Mouse (Mus musculus) heart, postnatal 0 days (tissue): ENCODE measurements around the gene Fau. TPM values are rescaled to one million over a fixed set of nuclear protein-coding genes. Genes with fewer than 3 reads are reported as not detected.

ENCODE experiments used
- ATAC-seq: fragments of 200-750 bp; cut with Nextera tagmentation; 2 replicates; pipeline ENCODE4 v1.8.0; 2017; ENCODE audit warnings: low read depth, moderate number of reproducible peaks, moderate library complexity; ENCODE audit not compliant: insufficient read depth
- DNase-seq: peaks from one replicate; pipeline ENCODE4 v3.0.0-alpha.2; 2016; ENCODE audit warnings: low spot score
- H3K27ac ChIP-seq: fragments of 300-500 bp; sonication (generic); 2 replicates; pipeline ENCODE4 v1.5.1; 2014; ENCODE audit warnings: low read depth, mild to moderate bottlenecking
- H3K27me3 ChIP-seq: fragments of 300-500 bp; sonication (generic); 2 replicates; pipeline ENCODE4 v1.6.1; 2014; ENCODE audit warnings: low read length, mixed read lengths; ENCODE audit not compliant: control insufficient read depth, insufficient read depth
- H3K36me3 ChIP-seq: fragments of 300-500 bp; sonication (generic); replicated peaks from 2 replicates; pipeline ENCODE4 v1.6.1; 2014; ENCODE audit warnings: low read length, mixed read lengths; ENCODE audit not compliant: control insufficient read depth, insufficient read depth
- H3K4me1 ChIP-seq: fragments of 300-500 bp; sonication (generic); 2 replicates; pipeline ENCODE4 v1.6.1; 2014; ENCODE audit warnings: antibody characterized with exemption; ENCODE audit not compliant: control insufficient read depth, insufficient read depth
- H3K4me2 ChIP-seq: fragments of 300-500 bp; sonication (generic); 2 replicates; pipeline ENCODE4 v1.6.1; 2014; ENCODE audit warnings: low read depth, mild to moderate bottlenecking, low read length, moderate library complexity
- H3K4me3 ChIP-seq: fragments of 300-500 bp; sonication (generic); 2 replicates; pipeline ENCODE4 v1.5.1; 2014; ENCODE audit warnings: low read depth, low read length
- H3K9ac ChIP-seq: fragments of 300-500 bp; sonication (generic); replicated peaks from 2 replicates; pipeline ENCODE4 v1.6.1; 2014; ENCODE audit warnings: low read depth, low read length, mixed read lengths
- H3K9me3 ChIP-seq: fragments of 300-500 bp; sonication (generic); replicated peaks from 2 replicates; pipeline ENCODE4 v1.6.1; 2016; ENCODE audit warnings: low read length; ENCODE audit not compliant: control insufficient read depth
- CTCF ChIP-seq: IDR thresholded peaks from 2 replicates; pipeline ENCODE4 v1.5.1; 2016; ENCODE audit warnings: antibody characterized with exemption, control low read depth, low read depth
- EP300 ChIP-seq: IDR thresholded peaks from 2 replicates; pipeline ENCODE4 v1.6.1; 2016; ENCODE audit warnings: antibody characterized with exemption, low read depth
- WGBS: fragments of 180-500 bp; shearing (Covaris S2); extraction: QIAGEN DNeasy Blood & Tissue Kit; methylation state at CpG from one replicate; pipeline ENCODE4 v1.1.7; 2014; 5-methylcytosine and 5-hydroxymethylcytosine counted together
- polyA plus RNA-seq: library from polyadenylated mRNA; unstranded; fragments of >200 nt; fragmentation: Nextera tagmentation; extraction: Ambion mirVana; gene quantifications from 2 replicates; pipeline ENCODE4 v1.2.1, GENCODE M21; 2015
- total RNA-seq: library from RNA; depleted of rRNA; stranded (reverse); fragments of >200 nt; gene quantifications from 2 replicates; pipeline ENCODE4 v1.2.3, GENCODE M21; 2014; ENCODE audit warnings: low replicate concordance

Gene Fau
- total and polyA plus RNA-seq, 2 experiments from 2014 or later, result 484 to 833 TPM

DNA sequence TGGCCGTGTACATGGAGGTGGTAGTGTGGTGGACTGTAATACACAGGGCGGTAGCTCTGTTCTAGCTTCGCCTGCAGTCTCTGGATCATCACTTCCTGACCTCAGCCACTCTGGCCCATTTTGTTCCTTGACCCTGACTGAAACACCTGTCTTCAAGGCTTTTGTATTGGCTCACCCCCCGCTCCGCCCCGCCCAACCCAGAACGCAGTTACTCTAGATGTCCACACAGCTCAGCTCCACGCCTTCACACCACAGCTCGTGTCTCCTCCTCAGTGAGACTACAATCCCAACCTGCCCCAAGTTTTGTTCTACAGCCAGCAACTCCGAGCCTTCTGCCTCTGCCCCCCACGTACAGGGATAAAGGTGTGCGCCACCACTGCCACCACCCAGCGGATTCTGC is 31.2 kb downstream of the Fau start:
- WGBS, result 89% methylated on average over 13 of the region's 13 CpGs
- Histone ChIP-seq H3K4me2 (no peak overlapping the region), H3K4me3 (no peak overlapping the region), H3K9ac (no peak overlapping the region), H3K9me3 (no peaks in the 10 kb centered on the region), H3K36me3 (peaks cover 41% of the 10 kb centered on the region), H3K27me3 (no peaks in the 10 kb centered on the region), H3K27ac (no peak overlapping the region), H3K4me1 (peaks cover 11% of the 10 kb centered on the region)
- DNase-seq, result no peak
- ATAC-seq, result no peak
- no peak for TF ChIP-seq EP300
- TF ChIP-seq CTCF, result no peak

DNA sequence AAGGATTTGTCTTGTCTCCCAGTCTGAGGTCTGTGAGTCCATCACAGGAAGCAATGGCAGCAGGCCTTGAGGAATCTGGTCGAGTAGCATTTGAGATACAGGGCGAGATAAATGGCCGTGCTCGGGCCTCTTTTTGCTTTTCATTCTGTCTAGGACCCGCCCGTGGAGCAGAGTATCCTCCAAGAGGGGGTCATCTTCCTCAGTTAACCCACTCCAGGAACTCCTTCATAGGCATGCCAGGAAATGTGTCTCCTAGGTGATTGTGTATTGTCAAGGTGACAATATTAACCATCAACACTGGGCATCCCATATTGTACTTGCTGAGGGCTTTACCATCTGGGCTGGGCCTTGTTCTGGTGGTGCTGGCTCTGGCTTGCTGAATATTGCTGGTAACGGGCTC is 36.5 kb downstream of the Fau start, which contains the start of gene AC131692.1:
Gene AC131692.1 (plus strand): TSS at position 301 of the 400 bp plus-strand sequence.
- Histone ChIP-seq H3K9ac (no peak within 1 kb of the TSS), H3K4me3 (no peak within 1 kb of the TSS), H3K4me2 (no peak within 1 kb of the TSS), H3K36me3 (peaks cover 40% of the 10 kb centered on the region), H3K9me3 (no peaks in the 10 kb centered on the region), H3K27me3 (no peaks in the 10 kb centered on the region), H3K4me1 (no peaks in the 10 kb centered on the region), H3K27ac (no peak within 1 kb of the TSS)
- ATAC-seq (no peak), DNase-seq (no peak)
- 84% methylated on average over 7 of the region's 7 CpGs for WGBS
- no peak for TF ChIP-seq CTCF
- TF ChIP-seq EP300, result no peak

DNA sequence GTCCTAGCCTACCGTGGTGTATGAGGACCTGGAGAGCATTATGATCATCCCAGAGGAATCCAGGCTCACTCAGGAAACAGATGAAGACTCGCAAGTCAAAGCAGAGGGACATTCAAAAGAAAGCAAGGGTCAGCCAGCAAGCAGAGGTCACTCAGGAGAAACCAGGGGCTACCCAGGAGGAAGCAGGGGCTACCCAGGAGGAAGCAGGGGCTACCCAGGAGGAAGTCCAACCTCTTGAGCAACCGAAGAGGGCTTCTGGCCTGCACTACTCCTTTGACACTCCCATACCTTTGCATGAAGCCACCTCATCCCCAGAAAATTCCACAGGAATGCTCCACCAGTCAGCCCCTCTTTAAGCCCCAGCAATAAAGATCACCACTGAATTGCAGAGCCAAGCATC is 40.2 kb downstream of the Fau start:
- H3K9me3 ChIP-seq, result no peaks in the 10 kb centered on the region
- 74% methylated on average over 3 of the region's 3 CpGs for WGBS
- no peak for DNase-seq

DNA sequence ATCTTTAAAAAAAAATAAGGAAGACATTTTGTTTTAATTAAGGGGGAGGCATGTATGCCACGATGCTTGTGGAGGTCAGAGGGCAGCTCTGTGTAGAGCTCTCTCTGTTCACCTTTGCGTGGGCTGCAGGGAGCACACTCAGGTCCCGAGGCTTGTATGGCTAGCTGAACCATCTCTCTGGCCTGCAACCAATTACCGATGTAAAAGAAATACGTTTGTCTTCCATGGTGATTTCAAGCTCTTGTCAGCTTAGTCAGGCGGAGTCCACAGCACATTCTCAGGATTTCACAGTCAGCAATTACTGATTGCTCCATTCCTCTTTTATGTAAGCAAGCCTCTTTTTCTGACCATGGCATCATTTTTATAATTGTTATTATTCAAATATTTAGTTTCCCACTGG is 43.5 kb downstream of the Fau start:
- no peak overlapping the region for H3K27ac ChIP-seq
- no peaks in the 10 kb centered on the region for H3K36me3 ChIP-seq
- no peak overlapping the region for H3K9ac ChIP-seq
- H3K4me1 ChIP-seq, result no peaks in the 10 kb centered on the region
- whole genome bisulfite sequencing, result 77% methylated on average over 6 of the region's 6 CpGs
- no peak overlapping the region for H3K4me2 ChIP-seq
- DNase-seq (no peak), ATAC-seq (no peak)
- no peak overlapping the region for H3K4me3 ChIP-seq
- TF ChIP-seq EP300 (no peak), CTCF (no peak)
- no peaks in the 10 kb centered on the region for H3K9me3 ChIP-seq
- H3K27me3 ChIP-seq, result no peaks in the 10 kb centered on the region

More for the DNA sequence above, 40.2 kb downstream of the Fau start:
- Histone ChIP-seq H3K27me3 (no peaks in the 10 kb centered on the region), H3K9ac (no peak overlapping the region), H3K4me1 (no peaks in the 10 kb centered on the region), H3K27ac (no peak overlapping the region), H3K4me2 (no peak overlapping the region), H3K36me3 (peaks cover 10% of the 10 kb centered on the region), H3K4me3 (no peak overlapping the region)
- TF ChIP-seq CTCF (no peak), EP300 (no peak)
- no peak for ATAC-seq

DNA sequence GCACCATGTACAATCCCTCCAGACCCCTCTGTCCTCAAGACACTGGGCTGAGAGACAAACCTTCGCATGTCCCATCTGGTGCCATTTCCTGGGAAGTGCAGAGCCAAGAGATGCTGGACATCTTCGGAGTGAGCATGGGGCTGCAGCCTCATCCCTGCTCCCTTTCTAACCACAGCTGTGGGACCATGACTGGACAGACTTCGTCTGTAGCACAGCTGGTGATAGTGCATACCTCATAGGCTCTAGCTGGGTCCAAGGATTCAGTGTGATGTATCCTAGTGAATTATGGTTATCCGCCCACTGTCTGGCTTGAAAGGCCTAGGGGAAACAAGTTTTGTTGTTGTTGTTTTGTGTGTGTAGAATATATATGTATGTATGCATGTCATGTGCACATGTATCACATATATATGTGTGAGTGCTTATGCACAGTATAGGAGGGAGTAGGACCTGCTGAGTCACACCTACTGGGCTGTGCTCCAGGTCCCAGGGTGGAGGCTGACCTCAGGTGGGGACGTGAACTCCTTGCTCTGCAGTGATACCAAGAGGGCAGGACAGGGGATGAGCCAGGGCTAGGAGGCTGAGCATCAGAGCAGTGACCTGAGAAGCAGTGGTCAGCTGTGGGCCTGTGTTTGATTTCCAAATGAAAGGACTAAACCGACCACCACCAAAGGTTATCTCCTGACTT is 44.7 kb downstream of the Fau start:
- WGBS, result 66% methylated on average over 6 of the region's 6 CpGs

DNA sequence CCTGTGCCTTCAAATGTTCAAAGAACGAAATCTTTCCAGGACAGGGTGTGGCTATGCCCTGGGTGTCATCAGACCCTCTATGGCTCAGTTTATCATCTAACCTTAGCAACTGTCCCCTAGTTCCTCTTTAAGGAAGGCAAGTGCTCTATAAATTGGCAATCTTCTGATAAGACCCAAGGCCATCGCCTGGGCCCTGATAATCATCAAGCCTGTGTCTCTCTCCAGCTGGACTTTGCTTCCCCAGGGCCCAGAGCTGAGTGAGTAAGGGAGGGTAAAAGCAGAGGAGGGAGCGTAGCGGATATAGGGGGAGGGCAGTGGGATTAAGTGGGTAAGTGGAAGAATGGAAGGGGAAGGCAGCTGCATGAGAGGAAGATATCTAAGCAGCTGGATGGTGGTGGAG is 46.8 kb downstream of the Fau start:
- Histone ChIP-seq H3K9ac (no peak overlapping the region), H3K4me1 (no peaks in the 10 kb centered on the region), H3K27ac (no peak overlapping the region), H3K36me3 (no peaks in the 10 kb centered on the region), H3K4me2 (no peak overlapping the region), H3K27me3 (no peaks in the 10 kb centered on the region), H3K4me3 (no peak overlapping the region), H3K9me3 (no peaks in the 10 kb centered on the region)
- no peak for TF ChIP-seq CTCF
- no peak for TF ChIP-seq EP300
- ATAC-seq, result no peak
- 59% methylated on average over 4 of the region's 4 CpGs for WGBS
- no peak for DNase-seq

More for the DNA sequence above, 44.7 kb downstream of the Fau start:
- no peaks in the 10 kb centered on the region for H3K4me1 ChIP-seq
- ATAC-seq (no peak), DNase-seq (no peak)
- H3K27ac ChIP-seq, result no peak overlapping the region
- no peak overlapping the region for H3K9ac ChIP-seq
- H3K9me3 ChIP-seq, result no peaks in the 10 kb centered on the region
- no peaks in the 10 kb centered on the region for H3K27me3 ChIP-seq
- no peak overlapping the region for H3K4me2 ChIP-seq
- no peaks in the 10 kb centered on the region for H3K36me3 ChIP-seq
- no peak overlapping the region for H3K4me3 ChIP-seq
- TF ChIP-seq EP300, result no peak
- no peak for TF ChIP-seq CTCF
